Mouse (Mus musculus) myocyte (in vitro differentiated cells): Measurements from ENCODE around the gene Mrpl52.

Experiments used
- CEBPB ChIP-seq: IDR thresholded peaks from 2 replicates; pipeline ENCODE4 v1.6.1; 2011; ENCODE audit warnings: mild to moderate bottlenecking, moderate library complexity; ENCODE audit not compliant: poor library complexity, insufficient read depth, severe bottlenecking
- E2F4 ChIP-seq: IDR thresholded peaks from one replicate; pipeline ENCODE4 v1.6.1; 2011; ENCODE audit warnings: mild to moderate bottlenecking, control low read depth, moderate library complexity; ENCODE audit not compliant: insufficient read depth
- MAX ChIP-seq: IDR thresholded peaks from one replicate; pipeline ENCODE4 v1.6.1; 2011; ENCODE audit warnings: low read depth, mild to moderate bottlenecking, control low read depth
- MYOD1 ChIP-seq, 3 experiments: IDR thresholded peaks; one replicate each; pipeline ENCODE4 v1.6.1; 2011; ENCODE audit warnings: control low read depth in 2 of 3, low read depth in 2 of 3, mild to moderate bottlenecking in 2 of 3, moderate library complexity in 1 of 3; ENCODE audit not compliant: insufficient read length in 2 of 3, control insufficient read depth in 1 of 3
- POLR2A ChIP-seq: IDR thresholded peaks from one replicate; pipeline ENCODE4 v1.6.1; 2011; ENCODE audit warnings: low read depth, mild to moderate bottlenecking, control low read depth, moderate library complexity; ENCODE audit not compliant: insufficient read length
- POLR2AphosphoS2 ChIP-seq: IDR thresholded peaks from one replicate; pipeline ENCODE4 v1.6.1; 2011; ENCODE audit warnings: low read depth, control low read depth; ENCODE audit not compliant: insufficient read length
- REST ChIP-seq: IDR thresholded peaks from one replicate; pipeline ENCODE4 v1.6.1; 2011; ENCODE audit warnings: mild to moderate bottlenecking, control low read depth, moderate library complexity; ENCODE audit not compliant: insufficient read depth, insufficient read length
- USF1 ChIP-seq: IDR thresholded peaks from one replicate; pipeline ENCODE4 v1.6.1; 2011; ENCODE audit warnings: low read depth, mild to moderate bottlenecking, control low read depth, moderate library complexity

DNA sequence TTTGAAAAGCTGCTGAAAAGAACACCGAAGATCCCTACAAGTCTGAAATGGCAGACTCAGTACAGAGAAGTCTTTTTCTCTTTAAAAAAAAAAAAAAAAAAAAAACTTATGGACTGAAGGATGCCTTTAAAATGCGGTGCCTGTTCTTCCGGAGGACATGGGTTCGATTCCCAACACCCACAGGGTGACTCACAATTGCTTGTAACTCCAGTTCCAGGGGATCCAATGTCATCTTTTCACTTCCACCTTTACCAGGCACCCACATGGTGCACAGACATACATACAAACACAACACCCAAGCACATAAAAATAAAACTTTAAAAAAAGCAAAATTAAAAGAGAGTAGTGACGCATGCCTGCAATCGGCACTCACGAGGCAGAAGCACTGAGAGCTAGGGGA, 987 bp downstream of the Mrpl52 start:
- TF ChIP-seq REST: no peak
- TF ChIP-seq E2F4: no peak
- TF ChIP-seq POLR2A: no peak
- TF ChIP-seq USF1: no peak
- TF ChIP-seq MAX: no peak
- TF ChIP-seq POLR2AphosphoS2: no peak
- no peak for TF ChIP-seq MYOD1 (IDR thresholded peaks at IDR 0.05; ENCODE audit: control insufficient read depth in 1 of 3, insufficient read length in 2 of 3, low read depth in 2 of 3)
- TF ChIP-seq CEBPB: no peak
